ENCODE assay signal across 13 mouse cellular contexts in the genomic region with DNA sequence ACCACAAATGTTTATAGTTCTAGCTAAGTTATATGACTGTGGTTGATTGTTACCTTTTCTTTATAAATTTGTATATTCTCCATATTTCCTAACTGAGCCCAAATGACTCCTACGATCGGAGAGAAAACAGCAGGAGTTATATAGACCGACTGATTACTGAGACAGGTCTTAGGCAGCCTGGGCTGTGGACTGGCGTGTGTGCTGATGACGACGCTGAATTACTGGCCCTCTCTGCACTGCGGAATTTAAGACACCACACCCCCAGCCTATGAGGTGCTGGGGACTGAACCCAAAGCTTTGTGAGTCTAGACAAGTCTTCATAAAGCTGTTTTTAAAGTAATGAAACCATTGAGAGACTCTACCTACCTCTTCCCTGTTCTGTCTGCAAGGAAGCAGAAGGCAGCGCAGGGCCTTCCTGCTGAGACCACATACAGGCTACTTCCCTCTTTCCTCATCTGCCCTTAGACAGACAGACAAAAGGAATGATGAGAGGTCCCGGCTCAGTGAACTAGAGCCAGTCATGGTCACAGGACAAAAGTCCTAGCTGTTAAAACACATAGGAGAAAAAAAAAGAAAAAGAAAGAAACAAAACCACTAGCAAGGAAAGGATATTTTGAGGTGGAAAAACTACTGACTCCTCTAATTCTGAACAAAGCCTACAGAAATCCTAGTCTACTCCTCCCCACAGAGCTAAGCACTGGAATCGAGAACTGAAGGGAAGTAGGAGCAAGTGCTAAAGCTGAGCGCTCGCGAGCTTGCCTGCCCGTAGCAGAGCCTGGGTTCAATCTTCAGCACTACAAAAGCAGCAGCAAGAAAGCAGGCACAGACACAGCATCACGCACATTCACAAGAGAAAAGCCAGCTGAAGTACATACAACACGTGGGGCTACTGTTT. TPM values are rescaled to one million over a fixed set of nuclear protein-coding genes. Genes with fewer than 3 reads are reported as not detected.
DNase-seq lines count a peak whose midpoint lies in the region; ATAC-seq and TF ChIP-seq lines count a peak whose summit lies in the region.
"Had no signal": no experiment of that assay in that cellular context is flagged by ENCODE, and none has a peak within 500 bp of the region (broad histone marks: within the 10 kb centered on the region; RNA-seq: fewer than 3 reads in every experiment).

No protein-coding gene starts in this region.

- H3K4me1 ChIP-seq in heart, embryonic 10.5 days, result peaks cover 65% of the 10 kb centered on the region
- H3K4me1 ChIP-seq in liver, embryonic 14.5 days (replicated peaks; ENCODE audit: control insufficient read depth in 2 of 2, insufficient read depth in 2 of 2, low read length in 1 of 2), result peaks cover 7 to 18% of the 10 kb centered on the region in 2 experiments

- H3K4me2 ChIP-seq in liver, embryonic 14.5 days (ENCODE audit: low read depth), result peak overlapping the region; percentile 20; the same call in 1 of the 2 replicates
- H3K4me2 ChIP-seq: midbrain, embryonic 12.5 days had no signal

- H3K9ac ChIP-seq in liver, embryonic 14.5 days (replicated peaks), result no peak overlapping the region; the same call in 1 of the 2 replicates
- H3K9ac ChIP-seq: midbrain, embryonic 12.5 days had no signal

- peak overlapping the region; percentile 29; the same call in 1 of the 2 replicates for H3K4me3 ChIP-seq in heart, embryonic 10.5 days
- H3K4me3 ChIP-seq in liver, embryonic 14.5 days (ENCODE audit: insufficient read depth in 1 of 2, low read depth in 2 of 2, low read length in 2 of 2), result no peak overlapping the region
- H3K4me3 ChIP-seq: heart, adult 2 months; midbrain, embryonic 12.5 days had no signal

- H3K36me3 ChIP-seq in heart, embryonic 10.5 days, result peaks cover 1% of the 10 kb centered on the region; the same call in 1 of the 2 replicates
- H3K36me3 ChIP-seq in liver, embryonic 14.5 days (replicated peaks; ENCODE audit: control insufficient read depth, insufficient read depth, low read depth), result no peaks in the 10 kb centered on the region

- 41% methylated on average over 16 of the region's 16 CpGs for WGBS in heart, embryonic 10.5 days
- WGBS in liver, embryonic 14.5 days (ENCODE audit: insufficient replicate concordance), result 23% methylated on average over 16 of the region's 16 CpGs

- peak overlapping the region; percentile 75 for H3K27ac ChIP-seq in heart, embryonic 10.5 days
- no peak overlapping the region for H3K27ac ChIP-seq in liver, embryonic 14.5 days
- H3K27ac ChIP-seq: heart, adult 2 months; midbrain, embryonic 12.5 days had no signal

- H3K9me3 ChIP-seq in heart, embryonic 10.5 days, result no peaks in the 10 kb centered on the region
- H3K9me3 ChIP-seq in liver, embryonic 14.5 days (ENCODE audit: control insufficient read depth, low read length), result no peaks in the 10 kb centered on the region
- H3K9me3 ChIP-seq: midbrain, embryonic 12.5 days had no signal

- H3K27me3 ChIP-seq in heart, embryonic 10.5 days (ENCODE audit: insufficient read depth, poor library complexity, severe bottlenecking), result no peaks in the 10 kb centered on the region
- no peaks in the 10 kb centered on the region for H3K27me3 ChIP-seq in liver, embryonic 14.5 days (ENCODE audit: control insufficient read depth, insufficient read depth, low read length)

- no peak for TF ChIP-seq CTCF in liver, embryonic 14.5 days (IDR thresholded peaks at IDR 0.05; ENCODE audit: low read depth)

- DNase-seq in heart, embryonic 10.5 days (ENCODE audit: low spot score), result no peak
- DNase-seq in heart, adult 9 months (ENCODE audit: low spot score in 2 of 2), result no peak
- peak; percentile 18 to 26 for DNase-seq in spleen, postnatal 36 days (ENCODE audit: low spot score in 2 of 2)
- DNase-seq in spleen, postnatal 14 days (ENCODE audit: low spot score in 2 of 2), result no peak
- no peak for DNase-seq in liver, embryonic 14.5 days (ENCODE audit: low read depth in 3 of 3, low spot score in 3 of 3)
- DNase-seq in lung, postnatal 25 days (ENCODE audit: low spot score), result no peak
- DNase-seq in cerebellum, postnatal 10 days, result no peak
- DNase-seq: heart, adult 2 months; kidney, postnatal 4 days; left cerebral cortex, postnatal 4 days had no signal

- no peak for TF ChIP-seq EP300 in liver, embryonic 14.5 days (IDR thresholded peaks at IDR 0.05; ENCODE audit: low read depth)

- ATAC-seq in liver, embryonic 14.5 days (ENCODE audit: insufficient read depth), result peak; percentile 62; the same call in 1 of the 2 replicates
- ATAC-seq in cerebellum, adult (ENCODE audit: insufficient number of reproducible peaks, low FRiP score, low TSS enrichment), result no peak
- ATAC-seq: CD4-positive, CD25-positive, alpha-beta regulatory T cell, adult 4 months had no signal

RNA-seq across cellular contexts. Expression of gene Arid3b, which starts 16.2 kb away (rescaled TPM):
- polyA plus RNA-seq in heart, embryonic 10.5 days (2016; fragmentation: Nextera tagmentation; extraction: Ambion mirVana), result 59.7 and 60.2 TPM in 2 replicates
- 7.8 and 9.3 TPM in 2 replicates for polyA plus RNA-seq in liver, embryonic 14.5 days (2012; rRNA removed)
- 8.5 and 9.3 TPM in 2 replicates for polyA plus RNA-seq in liver, embryonic 14.5 days (2014; fragmentation: Nextera tagmentation; extraction: Ambion mirVana)

RNA-seq across cellular contexts. Expression of gene Clk3, which starts 54.8 kb away (rescaled TPM):
- polyA plus RNA-seq in heart, embryonic 10.5 days (2016; fragmentation: Nextera tagmentation; extraction: Ambion mirVana), result 70.6 and 79.7 TPM in 2 replicates
- 110 and 136 TPM in 2 replicates for polyA plus RNA-seq in liver, embryonic 14.5 days (2012; rRNA removed)
- polyA plus RNA-seq in liver, embryonic 14.5 days (2014; fragmentation: Nextera tagmentation; extraction: Ambion mirVana), result 88.0 and 95.0 TPM in 2 replicates

Comparison
In these comparisons a context has a peak if more than half of its experiments do, and no peak if none do; other contexts are left out.
1. DNase-seq: peak in spleen, postnatal 36 days (2 of 2); none in heart, embryonic 10.5 days (single experiment), heart, adult 9 months (0 of 2), spleen, postnatal 14 days (0 of 2), liver, embryonic 14.5 days (0 of 3), lung, postnatal 25 days (single experiment) and cerebellum, postnatal 10 days (0 of 2).